Mouse (Mus musculus) ES-E14 (cell line): Measurements from ENCODE around the gene Dpy19l2. TPM values are rescaled to one million over a fixed set of nuclear protein-coding genes. Genes with fewer than 3 reads are reported as not detected.

Experiments used
- DNase-seq: peaks from one replicate; pipeline ENCODE4 v3.0.0-alpha.2; 2013; ENCODE audit warnings: low read depth, low spot score
- H3K27ac ChIP-seq: 2 replicates; pipeline ENCODE4 v1.5.1; 2012; ENCODE audit warnings: low read depth, mild to moderate bottlenecking, low read length, moderate library complexity, mixed read lengths; ENCODE audit not compliant: poor library complexity, insufficient read depth, severe bottlenecking
- H3K36me3 ChIP-seq: 2 replicates; pipeline ENCODE4 v1.6.1; 2012; ENCODE audit warnings: mild to moderate bottlenecking, low read length, moderate library complexity, mixed read lengths; ENCODE audit not compliant: control insufficient read depth, poor library complexity, insufficient read depth, severe bottlenecking
- H3K4me1 ChIP-seq, 2 experiments: fragments of 150-350 bp in 1 of 2; sonication (generic) in 1 of 2; 2 replicates each; pipeline ENCODE4 v1.6.1; 2012; ENCODE audit warnings: low read length in 2 of 2, mild to moderate bottlenecking in 1 of 2, mixed read lengths in 1 of 2; ENCODE audit not compliant: control insufficient read depth in 2 of 2, insufficient read depth in 2 of 2, poor library complexity in 1 of 2
- H3K4me3 ChIP-seq, 2 experiments: fragments of 150-350 bp in 1 of 2; sonication (generic) in 1 of 2; 2 replicates each; pipeline ENCODE4 v1.5.1; 2012; ENCODE audit warnings: low read length in 2 of 2, low read depth in 1 of 2, mild to moderate bottlenecking in 1 of 2, mixed read lengths in 1 of 2; ENCODE audit not compliant: insufficient read depth in 1 of 2, poor library complexity in 1 of 2, severe bottlenecking in 1 of 2
- H3K9ac ChIP-seq: 2 replicates; pipeline ENCODE4 v1.6.1; 2012; ENCODE audit warnings: low read depth, mild to moderate bottlenecking, low read length, mixed read lengths; ENCODE audit not compliant: poor library complexity, insufficient read depth, severe bottlenecking
- H3K9me3 ChIP-seq: fragments of 150-350 bp; sonication (generic); 2 replicates; pipeline ENCODE4 v1.6.1; 2012; ENCODE audit warnings: low read depth, mild to moderate bottlenecking, low read length; ENCODE audit not compliant: control insufficient read depth, insufficient read depth
- CHD2 ChIP-seq: IDR thresholded peaks from 2 replicates; pipeline ENCODE4 v1.6.1; 2014; ENCODE audit warnings: mild to moderate bottlenecking, low read depth, low read length, inconsistent platforms
- HCFC1 ChIP-seq: IDR thresholded peaks from 2 replicates; pipeline ENCODE4 v1.6.1; 2012; ENCODE audit warnings: low read length, inconsistent platforms, borderline replicate concordance; ENCODE audit not compliant: insufficient read depth
- MAFK ChIP-seq: IDR thresholded peaks from 2 replicates; pipeline ENCODE4 v1.6.1; 2014; ENCODE audit warnings: mild to moderate bottlenecking, low read depth, low read length, inconsistent platforms; ENCODE audit not compliant: insufficient read depth
- ZC3H11A ChIP-seq: IDR thresholded peaks from 2 replicates; pipeline ENCODE4 v1.6.1; 2012; ENCODE audit warnings: low read depth, mild to moderate bottlenecking, inconsistent platforms, low read length, borderline replicate concordance
- ZNF384 ChIP-seq: IDR thresholded peaks from 2 replicates; pipeline ENCODE4 v1.6.1; 2012; ENCODE audit warnings: low read depth, low read length, inconsistent platforms
- in situ Hi-C, 2 experiments: fragments of 600-800 bp; cut with MboI; formaldehyde crosslinking; loops; one replicate each; pipeline ENCODE4 v1.15.1; 2025; ENCODE audit warnings: low sequenced_read_pairs in 2 of 2, inconsistent platforms in 1 of 2; ENCODE audit not compliant: unreplicated experiment in 2 of 2
- total RNA-seq: library from RNA; depleted of rRNA; stranded (reverse); fragments of 300-350 nt; gene quantifications from 2 replicates; pipeline ENCODE4 v1.2.3, GENCODE M21; 2012; rRNA removed

Gene Dpy19l2
- total RNA-seq, 1 experiment, result not detected

DNA sequence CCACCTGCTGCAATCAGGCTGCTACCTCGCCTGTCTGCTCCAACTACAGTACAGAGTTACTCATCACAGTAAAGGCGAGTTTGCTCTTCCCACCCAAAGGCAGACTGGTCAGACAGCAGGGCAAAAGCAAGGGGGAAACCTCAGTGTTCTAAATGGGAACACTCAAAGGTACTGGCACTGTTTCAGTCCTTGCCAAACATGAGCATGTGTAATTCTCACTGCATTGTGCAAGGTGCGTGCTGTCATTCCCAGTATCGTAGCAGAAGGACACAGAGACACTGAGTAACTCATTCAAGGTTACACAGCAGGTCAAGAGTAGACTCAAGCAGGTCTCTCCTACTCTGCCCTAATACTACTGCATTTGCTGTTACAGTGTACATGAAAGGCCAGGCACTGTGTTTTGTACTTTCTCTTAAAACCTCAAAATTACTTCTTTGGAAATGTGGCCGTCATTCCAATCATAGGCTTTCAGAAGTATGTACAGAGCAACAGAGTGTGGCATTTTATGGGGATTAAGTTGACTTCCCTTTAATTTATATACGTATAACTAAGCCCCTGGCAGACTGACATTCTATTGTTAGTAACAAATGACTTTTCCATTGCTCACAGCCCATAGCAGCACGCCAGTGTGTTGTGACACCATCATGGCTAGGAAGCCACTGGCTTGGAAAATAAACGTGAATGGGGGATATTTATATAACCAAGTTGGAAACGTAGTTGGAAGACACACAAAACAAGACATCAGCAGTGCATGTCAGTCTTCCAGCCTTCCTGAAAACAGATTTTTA, 182.6 kb downstream of the Dpy19l2 start:
- Histone ChIP-seq H3K36me3 (no peaks in the 10 kb centered on the region), H3K9ac (no peak overlapping the region), H3K27ac (no peak overlapping the region), H3K9me3 (no peaks in the 10 kb centered on the region), H3K4me3 (no peak overlapping the region), H3K4me1 (no peaks in the 10 kb centered on the region; a peak in 1 of 4 replicates)
- TF ChIP-seq CHD2, result no peak
- no peak for TF ChIP-seq ZC3H11A
- no peak for TF ChIP-seq HCFC1
- TF ChIP-seq ZNF384, result no peak
- TF ChIP-seq MAFK, result no peak
- no peak for DNase-seq
- in situ Hi-C loops, result loop anchor here (10.0 to 25.0 kb wide), 2 partner anchors 376 to 389 kb away; no protein-coding TSS in a partner anchor

GRCm38 (mm10) chr9:24512121-24512539, 184.0 kb downstream of the Dpy19l2 start:
- no peak overlapping the region for H3K4me3 ChIP-seq
- no peaks in the 10 kb centered on the region for H3K36me3 ChIP-seq
- no peaks in the 10 kb centered on the region for H3K9me3 ChIP-seq
- H3K4me1 ChIP-seq, result no peaks in the 10 kb centered on the region; a peak in 1 of 4 replicates
- H3K9ac ChIP-seq, result no peak overlapping the region
- in situ Hi-C loops, result loop anchor here (10.0 to 25.0 kb wide), 2 partner anchors 375 to 387 kb away; no protein-coding TSS in a partner anchor
- no peak for TF ChIP-seq CHD2
- no peak for TF ChIP-seq ZNF384
- no peak for TF ChIP-seq HCFC1
- H3K27ac ChIP-seq, result no peak overlapping the region
- no peak for DNase-seq

- no peaks in the 10 kb centered on the region for H3K9me3 ChIP-seq
- H3K4me1 ChIP-seq, result no peaks in the 10 kb centered on the region; a peak in 1 of 4 replicates
- in situ Hi-C loops, result loop anchor here (10.0 to 25.0 kb wide), 2 partner anchors 374 to 387 kb away; no protein-coding TSS in a partner anchor
- no peak overlapping the region for H3K27ac ChIP-seq
- H3K36me3 ChIP-seq, result no peaks in the 10 kb centered on the region
- TF ChIP-seq CHD2 (no peak), HCFC1 (no peak), ZC3H11A (no peak), MAFK (no peak), ZNF384 (no peak)
- H3K4me3 ChIP-seq, result no peak overlapping the region
- DNase-seq, result no peak
- H3K9ac ChIP-seq, result no peak overlapping the region
Measured at GRCm38 (mm10) chr9:24511371-24512120, 184.5 kb downstream of the Dpy19l2 start.

DNA sequence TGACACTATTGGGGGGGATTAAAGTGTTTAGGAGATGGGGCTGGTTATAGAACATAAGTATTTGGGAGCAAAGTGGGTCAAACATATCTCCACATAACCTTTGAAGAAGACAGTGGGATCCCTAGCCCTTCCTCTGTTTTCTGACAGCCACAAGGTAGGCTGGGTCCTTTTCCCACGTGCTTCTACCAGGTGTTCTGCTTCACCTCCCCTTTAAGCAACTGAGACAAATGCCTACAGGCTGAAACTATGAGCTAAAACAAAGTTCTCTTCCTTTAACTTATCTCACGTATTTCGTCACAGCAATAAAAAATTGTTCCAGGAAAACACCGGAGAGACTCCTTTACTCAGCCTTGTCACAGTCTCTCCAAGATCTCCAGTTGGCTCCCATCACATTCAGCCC, 187.2 kb downstream of the Dpy19l2 start:
- H3K27ac ChIP-seq, result no peak overlapping the region
- TF ChIP-seq ZNF384, result no peak
- TF ChIP-seq HCFC1, result no peak
- no peak overlapping the region for H3K4me3 ChIP-seq
- no peak for DNase-seq
- in situ Hi-C loops, result loop anchor here in 1 of 2 experiments (25.0 kb wide), 1 partner anchor 372 kb away; no protein-coding TSS in a partner anchor
- no peaks in the 10 kb centered on the region for H3K36me3 ChIP-seq
- no peaks in the 10 kb centered on the region for H3K9me3 ChIP-seq
- H3K9ac ChIP-seq, result no peak overlapping the region
- no peaks in the 10 kb centered on the region; a peak in 2 of 4 replicates for H3K4me1 ChIP-seq

Other genes with a start within 250 kb of the Dpy19l2 start
- 54.1 and 72.3 TPM in 2 replicates for gene Dpy19l1, start 193.2 kb downstream of the Dpy19l2 start, total RNA-seq
- not detected in 2 replicates for gene Cypt4, start 71.1 kb downstream of the Dpy19l2 start, total RNA-seq
- 1.1 and 5.5 TPM in 2 replicates for gene Tbx20, start 78.0 kb upstream of the Dpy19l2 start, total RNA-seq